Mouse (Mus musculus) mouse trophoblast stem cell (cell line): Measurements from ENCODE around the gene Hivep3.

Experiments
- in situ Hi-C, 2 experiments: fragments of 300-500 bp; cut with MseI, MboI; formaldehyde crosslinking; loops; 2 replicates in 1 of 2; 3 replicates in 1 of 2; pipeline ENCODE4 v1.15.1; 2025

Gene Hivep3

DNA sequence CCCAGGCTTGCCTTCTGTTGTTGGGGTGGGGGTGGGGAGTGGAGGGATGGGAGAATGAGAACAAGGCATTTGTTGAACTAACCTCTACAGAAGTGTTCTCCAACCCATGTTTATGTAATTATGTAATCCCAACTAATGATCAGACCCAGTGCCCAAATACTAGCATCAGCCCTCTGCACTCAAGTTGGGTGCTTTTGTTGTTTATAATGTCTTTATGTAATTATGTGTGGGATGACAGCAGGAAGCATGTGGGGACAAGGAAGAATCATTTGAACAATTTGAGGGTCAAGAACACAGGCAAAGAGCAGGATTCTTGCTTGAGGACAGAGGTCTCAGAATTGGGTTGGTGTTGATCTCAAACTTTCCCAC is 82.2 kb downstream of the Hivep3 start:
- in situ Hi-C loops = no loop called here

DNA sequence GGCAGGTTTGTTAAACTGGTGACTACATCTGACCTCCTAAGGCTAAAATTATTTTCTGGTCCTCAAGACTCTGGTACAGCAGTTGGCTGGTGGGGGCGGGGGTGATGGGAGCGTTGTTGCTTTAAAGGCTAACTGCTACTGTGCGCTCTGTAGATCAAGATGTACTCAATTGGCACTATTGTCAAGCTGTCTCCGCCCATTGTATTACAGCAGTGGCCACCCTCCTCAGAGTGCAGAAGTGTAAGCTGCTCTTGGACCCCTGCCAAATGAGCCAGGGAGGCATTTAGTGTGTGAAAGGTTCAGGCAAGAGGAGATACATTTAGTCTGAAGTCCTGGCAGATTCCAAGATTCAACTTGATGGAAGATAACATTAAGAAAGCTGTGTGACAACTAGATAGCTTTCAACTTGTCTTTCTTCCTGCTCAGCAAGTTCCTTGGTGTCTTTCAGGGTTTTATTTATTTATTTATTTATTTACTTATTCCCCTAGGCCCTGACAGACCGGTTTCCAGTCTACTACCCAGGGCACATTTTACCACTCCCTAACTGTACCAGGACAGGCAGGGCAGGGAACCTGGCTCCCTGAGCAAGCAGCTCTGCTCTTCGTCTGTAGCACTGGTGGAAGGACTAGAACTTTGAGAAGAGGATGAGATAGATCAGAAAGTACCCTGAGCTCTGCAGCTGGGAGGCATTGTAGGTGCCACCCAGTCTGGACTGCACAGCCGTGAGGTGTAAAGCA is 83.2 kb downstream of the Hivep3 start:
- in situ Hi-C loops = no loop called here

DNA sequence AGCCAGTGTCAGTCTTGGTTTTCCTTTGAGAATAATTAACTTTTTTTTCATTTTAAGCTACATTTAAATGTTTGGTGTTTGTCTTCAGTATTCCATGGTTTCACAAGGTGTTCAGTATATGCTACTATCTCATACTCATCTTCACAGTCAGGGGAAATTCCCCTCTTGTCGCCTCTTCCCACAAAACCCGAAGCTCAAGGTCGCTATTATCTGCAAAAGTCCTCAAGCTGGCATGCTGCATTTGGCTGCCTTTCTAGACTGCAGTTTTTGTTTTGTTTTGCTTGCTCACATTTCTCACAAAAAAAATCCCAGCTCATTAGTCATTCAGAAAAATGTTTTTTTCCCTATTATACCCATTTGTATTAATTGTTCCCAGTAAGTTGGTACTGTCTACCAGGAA is 92.4 kb downstream of the Hivep3 start:
- in situ Hi-C loops = no loop called here

DNA sequence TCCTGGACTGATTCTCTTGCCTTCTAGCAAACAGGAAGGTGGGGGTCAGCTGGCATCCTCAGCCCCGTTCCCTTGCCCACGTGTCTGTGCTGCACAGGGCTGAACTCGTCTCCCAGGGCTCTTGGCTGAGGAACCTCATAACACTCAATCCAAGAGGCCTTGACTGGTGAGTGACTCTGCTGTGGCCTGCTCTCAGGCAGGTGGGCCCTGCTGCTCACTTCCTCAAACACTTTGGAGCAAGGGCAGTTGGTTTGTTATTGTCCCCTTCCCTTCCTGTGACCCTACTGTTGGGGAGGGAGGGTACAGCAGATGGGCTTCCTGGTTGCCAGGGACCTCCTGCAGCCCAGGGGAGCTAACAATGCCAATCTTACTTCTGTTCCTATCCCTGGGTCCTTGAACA is 94.8 kb downstream of the Hivep3 start:
- in situ Hi-C loops = no loop called here

DNA sequence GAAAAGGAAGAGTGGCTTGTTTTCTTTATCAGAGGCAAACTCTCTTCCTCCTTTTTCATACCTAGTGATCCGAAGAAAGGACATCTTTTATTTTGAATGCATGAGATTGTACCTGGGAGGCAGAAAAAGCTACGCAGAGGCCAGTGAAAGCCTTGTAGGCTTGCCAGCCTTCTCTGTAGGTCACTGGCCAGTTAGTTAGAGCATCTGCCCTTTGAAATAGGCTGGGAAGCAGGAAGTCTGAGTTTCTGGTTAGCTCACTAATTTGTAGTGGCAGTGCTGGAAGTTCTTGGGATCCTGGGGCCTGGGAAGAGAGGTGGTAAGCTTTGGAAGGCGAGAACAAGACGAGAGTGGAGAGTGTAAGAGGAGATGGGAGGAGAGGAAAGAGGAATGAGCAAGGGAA is 95.4 kb downstream of the Hivep3 start:
- in situ Hi-C loops = no loop called here

DNA sequence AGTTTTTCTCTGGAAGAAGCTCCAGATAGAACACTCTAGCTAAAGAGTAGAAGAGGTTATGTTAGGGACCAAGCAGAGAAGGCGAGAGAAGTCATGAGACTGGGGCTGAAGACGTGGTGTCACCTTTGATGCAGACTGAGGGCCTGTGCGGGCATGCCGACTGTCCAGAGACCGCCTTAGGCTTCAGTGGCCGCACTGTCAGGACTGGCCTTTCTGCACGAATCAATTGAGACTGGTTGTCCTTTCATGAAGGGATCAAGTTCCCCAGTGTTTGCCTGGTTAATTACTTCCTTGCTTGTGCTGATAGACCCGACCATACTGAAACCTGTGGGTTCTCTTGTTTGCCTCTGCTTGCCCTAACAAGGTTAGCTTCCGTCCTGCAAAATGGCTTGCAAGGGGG is 99.7 kb downstream of the Hivep3 start:
- in situ Hi-C loops = no loop called here

DNA sequence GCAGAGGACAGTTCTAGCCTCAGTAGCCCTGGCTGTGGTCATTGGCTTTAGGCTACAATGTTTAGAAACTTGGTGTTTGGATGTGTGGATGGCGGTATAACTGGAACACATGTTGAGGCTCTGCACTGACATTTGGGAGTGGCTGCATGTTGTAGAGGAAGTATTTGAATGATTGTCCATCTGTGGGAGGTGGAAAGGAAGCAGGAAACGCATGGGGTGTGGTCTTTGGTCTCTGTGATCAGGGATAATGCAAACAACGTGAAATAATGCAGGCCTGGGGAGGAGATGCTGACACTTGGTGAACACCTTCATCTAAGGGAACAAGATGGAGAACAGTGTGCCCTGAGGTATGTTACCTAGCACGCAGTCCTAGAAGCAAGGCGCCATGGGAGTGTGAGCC is 100.3 kb downstream of the Hivep3 start:
- in situ Hi-C loops = no loop called here

DNA sequence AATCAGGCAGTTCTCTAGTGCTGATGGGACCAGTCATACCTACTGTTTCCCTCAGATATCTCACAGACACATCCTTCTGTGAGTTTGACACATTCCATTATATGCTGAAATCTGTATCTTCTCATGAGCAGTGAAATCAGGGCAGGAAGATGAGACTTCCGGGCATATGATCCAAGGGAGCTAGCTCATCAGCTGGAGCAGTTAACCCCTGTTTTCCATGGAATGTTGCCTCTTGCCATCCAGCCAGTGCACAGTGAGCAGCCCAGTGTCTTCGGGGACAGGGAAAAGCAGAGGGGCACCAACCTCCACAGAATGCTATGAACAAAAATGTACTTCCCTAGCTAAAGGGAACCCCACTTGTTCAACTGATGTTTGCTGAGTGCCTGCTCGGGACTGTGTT is 102.6 kb downstream of the Hivep3 start:
- in situ Hi-C loops = no loop called here

DNA sequence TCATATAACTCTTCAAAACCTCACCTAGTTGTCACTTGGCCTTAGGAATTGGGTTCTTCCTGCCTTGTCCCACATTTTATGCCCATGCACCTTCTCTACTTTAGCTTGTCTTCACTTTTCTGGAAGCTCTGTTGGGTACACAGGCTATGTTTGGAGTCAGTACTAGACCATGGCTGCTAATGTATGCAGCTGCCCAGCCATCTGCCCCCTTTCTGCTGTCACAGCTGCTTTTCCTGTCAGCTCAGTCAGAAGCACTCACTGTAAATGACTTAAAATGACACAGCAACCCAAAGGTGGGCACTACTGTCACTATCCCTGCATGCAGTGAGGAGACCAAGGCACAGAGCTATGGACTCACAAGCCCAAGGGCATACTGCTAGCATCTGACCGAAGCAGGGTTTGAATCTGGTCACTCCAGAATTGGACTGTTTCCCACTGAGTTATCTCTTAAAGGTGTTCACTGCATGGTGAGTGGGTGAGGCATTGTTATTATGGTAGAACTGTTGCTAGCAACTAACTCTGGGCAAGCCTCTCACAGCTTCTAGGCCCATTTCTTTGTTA is 104.0 kb downstream of the Hivep3 start:
- in situ Hi-C loops = no loop called here

DNA sequence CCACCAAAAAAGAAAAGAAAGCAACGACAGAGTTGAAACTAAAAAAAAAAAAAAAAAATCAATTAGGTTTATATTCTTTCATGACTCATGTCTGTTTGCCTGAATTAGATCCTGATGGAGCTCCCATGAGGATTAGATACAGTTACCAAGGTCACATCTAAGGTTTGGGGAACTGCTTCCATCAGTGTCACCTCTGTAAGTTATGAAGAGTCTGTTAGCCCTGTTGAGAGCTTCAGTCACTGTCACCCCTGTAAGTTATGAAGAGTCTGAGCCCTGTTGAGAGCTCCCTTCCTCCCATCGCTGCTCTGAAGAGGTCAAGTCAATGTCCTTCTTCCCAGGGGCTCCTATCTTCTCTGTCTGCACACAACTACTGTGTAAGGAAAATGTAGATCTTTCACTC is 104.7 kb downstream of the Hivep3 start:
- in situ Hi-C loops = no loop called here

DNA sequence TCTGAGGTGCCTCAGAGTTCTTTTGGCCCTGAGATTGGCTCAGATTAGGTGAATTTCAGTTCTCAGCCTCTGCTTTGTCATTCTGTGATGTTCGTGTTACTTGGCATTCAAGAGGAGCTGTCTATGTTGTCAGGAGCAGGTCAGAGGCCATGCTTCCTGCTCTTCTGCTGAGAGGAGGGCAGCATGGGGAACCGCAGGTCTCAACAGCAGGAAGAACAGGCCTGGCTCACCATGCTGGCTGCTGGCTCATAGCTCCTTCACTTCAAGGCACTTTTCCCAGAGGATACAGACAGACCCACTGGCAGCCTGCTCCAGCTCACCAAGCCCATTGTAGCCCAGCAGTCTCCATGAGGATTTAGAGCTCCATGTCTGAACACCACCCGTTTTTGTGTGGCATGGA is 109.7 kb downstream of the Hivep3 start:
- in situ Hi-C loops = no loop called here

DNA sequence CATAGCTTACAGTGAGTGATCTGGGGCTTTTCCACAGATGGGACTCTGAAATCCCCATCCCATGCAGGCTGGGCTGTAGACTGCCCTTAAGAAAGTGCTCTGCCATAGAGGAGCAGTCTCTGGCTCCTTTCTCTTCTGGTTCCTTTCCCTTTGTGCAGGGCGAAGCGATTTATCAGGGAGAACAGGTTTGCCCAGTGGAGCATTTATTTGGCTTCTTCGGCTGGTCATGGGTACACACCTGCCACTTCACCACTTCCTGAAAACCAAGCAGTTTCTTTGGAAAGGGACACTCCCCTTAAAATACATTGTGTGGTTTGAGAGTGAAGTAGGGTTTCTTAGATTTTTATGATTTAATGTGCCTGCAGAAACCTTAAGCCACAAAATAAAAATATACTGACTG is 110.7 kb downstream of the Hivep3 start:
- in situ Hi-C loops = no loop called here

DNA sequence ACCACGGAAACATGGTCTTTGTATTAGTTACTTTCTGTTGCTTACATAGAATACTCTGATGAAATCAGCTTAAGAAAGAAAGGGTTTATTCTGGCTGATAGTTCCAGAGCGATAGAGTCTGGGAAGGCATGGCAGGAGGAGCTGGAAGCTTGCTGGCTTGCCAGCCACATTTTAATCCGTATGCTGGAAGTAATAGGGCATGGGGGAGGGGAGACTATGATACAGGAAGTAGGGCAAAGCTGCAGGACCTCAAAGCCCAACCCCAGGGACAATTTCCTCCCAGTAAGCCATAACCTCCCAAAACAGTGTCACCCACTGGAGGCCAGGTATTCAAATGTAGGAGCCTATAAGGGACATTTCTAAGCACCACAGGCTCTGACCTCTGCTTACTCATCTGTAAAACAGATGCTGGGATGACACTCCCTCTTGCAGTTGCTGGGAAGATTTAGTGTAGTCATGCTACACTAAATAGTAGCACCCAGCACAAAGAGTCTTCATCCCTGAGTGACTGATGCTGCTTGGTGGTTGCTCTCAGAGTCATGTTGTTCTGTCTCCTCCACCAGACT is 112.1 kb downstream of the Hivep3 start:
- in situ Hi-C loops = no loop called here

DNA sequence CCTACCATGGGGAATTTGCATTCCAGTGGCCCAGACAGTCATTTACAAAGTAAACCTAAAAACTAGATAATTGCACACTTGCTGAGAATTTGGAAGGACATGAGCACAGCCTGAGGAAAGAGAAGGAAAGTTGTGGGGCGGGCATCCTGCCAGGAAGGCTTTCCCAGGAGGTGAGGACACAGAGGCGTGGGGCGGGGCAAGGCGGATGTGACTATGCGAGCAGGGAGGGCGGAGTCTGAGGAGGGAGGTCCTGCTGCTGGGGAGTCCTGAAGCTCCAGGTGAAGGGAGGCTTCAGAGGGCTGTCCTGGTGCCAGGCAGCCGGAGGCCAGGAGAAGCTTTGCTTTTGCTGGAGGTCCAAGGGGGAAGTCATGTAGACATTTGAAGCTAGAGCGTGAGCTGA is 118.9 kb downstream of the Hivep3 start:
- in situ Hi-C loops = no loop called here

DNA sequence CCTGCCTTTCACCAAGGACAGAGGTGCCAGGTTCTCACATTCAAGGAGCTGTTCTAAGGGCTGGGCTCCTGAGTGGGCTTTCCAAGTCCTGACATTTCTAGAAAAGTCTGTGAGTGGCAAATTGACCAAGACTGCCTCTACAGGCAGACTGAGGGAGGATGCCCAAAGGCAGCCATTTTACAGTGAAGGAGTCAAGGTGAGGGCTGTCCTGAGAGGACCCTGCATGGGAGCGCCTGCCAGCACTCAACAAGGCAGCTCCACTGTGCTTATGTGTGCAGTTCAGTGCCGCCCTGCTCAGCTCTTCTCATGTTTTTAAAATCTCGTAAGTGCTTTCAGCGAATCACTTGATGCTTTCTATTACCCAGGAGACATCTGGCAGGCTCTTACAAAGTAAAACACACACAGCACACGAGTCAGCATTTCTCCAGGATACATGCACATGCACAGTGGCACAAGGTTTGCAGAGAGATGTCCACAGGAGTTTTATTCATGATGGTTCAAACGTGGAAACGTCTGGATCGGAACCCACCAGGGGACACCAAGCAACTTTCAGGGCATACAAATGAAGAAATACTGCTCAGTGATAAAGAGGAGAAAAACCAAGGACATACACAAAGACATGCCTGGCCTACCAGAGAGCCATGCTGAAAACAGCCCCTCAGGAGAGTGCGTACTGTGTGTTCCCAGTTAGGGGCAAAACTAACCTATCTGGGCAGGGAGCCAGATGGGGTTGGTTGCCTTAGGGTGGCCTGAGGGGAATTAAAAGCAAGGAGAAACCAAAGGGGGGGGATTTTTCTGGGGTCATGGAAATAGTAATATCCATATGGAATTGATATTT is 120.9 kb downstream of the Hivep3 start:
- in situ Hi-C loops = no loop called here

DNA sequence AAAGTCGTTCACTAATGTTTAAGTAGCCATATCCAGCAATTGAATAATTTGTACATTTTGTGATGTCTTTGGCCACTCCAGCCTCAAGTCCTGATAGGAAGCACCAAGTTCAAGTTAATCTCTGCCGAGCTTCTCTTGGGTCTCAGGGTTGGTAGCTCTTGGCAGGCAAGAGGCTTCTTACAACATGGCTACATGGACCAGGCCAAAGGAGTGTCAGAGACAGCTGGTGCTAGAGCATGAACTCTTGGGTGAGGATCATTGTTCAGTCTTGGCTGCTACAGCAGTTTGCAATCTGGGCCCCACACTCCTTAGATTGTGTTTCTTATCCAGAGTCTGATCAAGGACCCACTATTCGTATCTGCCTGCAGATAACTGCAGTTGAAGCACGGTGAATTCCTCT is 125.9 kb downstream of the Hivep3 start:
- in situ Hi-C loops = no loop called here

DNA sequence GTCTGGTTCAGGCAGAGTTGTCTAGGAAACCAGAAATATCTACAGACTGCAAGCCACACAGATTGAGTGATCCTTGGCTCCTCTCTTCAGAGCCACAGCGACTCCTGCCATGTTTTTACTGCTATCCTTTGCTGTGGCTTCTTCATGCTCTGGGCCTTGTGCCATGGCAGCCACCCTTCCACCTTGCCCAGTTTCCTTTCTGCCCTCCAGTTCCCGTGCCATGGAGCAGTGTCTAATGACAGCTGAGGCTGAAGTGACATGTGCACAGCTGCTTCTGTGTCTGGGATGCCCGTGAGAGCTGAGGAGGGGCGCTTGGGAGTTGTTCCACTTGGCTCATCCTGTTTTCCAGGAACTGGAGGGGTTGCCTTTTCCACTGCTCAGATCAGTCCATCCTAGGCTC is 127.4 kb downstream of the Hivep3 start:
- in situ Hi-C loops = no loop called here

DNA sequence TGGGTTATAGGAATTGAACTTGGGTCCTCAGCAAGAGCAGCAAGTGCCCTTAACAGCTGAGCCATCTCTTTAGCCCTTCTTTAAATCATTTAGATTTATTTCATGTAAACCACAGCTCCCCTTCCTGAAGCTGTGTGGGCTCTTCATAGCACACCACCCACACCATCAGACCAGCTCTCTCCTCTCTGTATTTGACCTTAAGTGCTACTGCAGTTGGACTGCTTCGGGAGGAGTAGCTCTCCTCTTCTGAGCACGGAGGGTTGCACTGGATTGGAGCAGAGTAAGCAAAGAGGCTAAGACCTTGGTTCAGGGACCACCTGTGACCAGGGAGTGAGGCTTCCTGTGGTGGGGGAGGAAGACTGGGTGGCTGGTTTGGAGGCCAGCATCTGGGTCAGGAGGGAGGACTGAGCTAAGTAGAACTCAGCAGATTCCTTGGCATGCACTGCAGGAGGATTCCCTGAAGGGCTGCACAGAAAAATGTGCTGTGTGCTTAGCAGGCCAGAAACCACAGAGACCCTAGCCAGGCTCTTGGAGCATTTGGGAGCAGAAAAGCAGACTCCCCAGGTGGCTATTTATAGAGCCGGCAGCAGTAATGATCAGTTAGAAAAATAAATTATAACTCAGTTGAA is 132.4 kb downstream of the Hivep3 start:
- in situ Hi-C loops = no loop called here

DNA sequence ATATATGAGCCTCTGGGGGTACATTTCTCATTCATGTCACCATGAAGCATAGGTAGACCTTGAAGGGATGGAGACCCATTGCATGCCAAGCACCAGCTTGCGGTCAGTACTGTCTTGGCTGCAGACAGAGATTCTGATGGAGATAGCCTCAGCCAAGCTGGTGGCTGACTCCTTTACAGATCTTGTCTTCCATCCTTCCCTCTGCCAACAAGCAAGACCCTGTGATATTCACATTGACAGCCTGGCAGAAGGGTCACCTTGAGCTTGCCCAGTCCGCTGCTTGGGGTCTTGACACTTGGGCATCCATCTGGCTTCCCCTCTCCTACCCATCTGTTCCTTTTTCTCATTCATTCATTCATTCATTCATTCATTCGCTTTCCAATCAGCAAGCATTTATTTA is 133.5 kb downstream of the Hivep3 start:
- in situ Hi-C loops = no loop called here

DNA sequence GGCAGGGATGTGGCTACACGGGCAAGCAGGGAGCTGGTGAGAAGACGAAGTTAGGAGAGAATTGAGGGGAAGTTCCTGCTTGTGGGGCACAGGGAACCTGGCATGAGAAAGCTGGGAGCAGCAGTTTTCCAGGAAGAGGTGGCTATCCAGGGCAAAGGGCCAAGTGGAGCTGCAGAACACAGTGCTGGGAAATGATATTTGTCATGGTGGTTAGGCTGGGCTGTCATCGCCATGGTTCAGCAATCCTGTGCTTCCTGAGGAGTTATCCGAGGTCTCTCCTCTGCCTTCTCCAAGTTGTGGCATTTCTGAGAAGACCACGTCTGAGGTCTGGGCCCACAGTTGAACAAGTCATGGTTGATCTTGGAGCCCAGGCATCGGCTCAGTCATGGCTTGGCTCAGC is 136.8 kb downstream of the Hivep3 start:
- in situ Hi-C loops = no loop called here

DNA sequence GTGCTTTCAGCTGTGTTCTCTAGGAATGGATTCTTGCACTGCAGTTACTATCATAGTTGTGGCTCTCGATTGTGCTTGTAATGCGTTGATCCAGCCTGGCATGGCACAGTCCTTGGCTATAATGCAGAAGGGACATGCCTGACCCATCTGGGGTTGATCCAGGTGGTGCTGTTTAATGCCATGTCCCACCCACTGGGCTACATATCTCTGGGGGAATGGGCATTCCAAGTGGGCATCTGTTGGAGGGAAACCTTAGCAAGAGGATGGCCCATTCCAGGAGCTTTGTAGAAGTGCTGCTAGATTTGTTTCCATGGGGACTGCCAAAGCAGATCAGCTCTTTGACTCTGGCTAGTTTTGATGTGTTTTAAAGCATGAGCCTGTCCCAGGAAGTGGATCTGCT is 137.9 kb downstream of the Hivep3 start:
- in situ Hi-C loops = no loop called here

DNA sequence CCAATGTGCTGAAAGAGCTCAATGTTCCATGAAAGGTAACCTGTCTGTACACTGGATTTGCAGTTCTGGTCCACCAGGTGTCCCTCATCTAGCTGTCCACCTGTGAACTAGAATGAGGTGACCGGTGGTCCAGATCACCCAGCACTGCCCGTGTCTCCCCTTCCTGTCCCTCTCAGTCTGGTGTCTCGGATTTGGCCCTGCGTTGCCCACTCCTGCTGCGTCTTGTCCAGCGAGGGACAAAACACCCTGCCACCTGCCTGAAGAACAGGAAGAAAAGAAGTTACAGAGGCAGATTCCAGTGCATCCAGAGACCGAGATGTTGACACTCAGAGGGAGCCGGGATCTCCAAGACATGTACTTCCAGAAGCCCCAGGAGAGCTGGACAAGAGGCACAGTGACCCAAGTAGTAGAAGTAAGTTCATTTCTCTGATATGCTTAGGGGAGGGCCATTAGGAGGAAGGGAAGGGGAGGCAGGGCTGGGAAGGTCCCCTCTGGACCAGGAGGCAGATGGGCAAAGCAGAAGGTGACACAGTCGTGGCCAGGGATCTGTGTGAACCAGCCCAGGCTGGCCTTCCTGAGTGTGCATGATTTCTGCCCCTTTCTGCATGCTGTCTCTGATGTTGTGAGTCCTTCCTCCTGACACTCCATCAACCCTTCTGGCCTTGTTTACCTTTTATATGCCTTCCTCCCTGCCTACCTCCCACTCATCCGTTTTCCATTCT is 138.4 kb downstream of the Hivep3 start:
- in situ Hi-C loops = no loop called here
